Mouse (Mus musculus): ENCODE results near the gene Hmg20a.

DNA sequence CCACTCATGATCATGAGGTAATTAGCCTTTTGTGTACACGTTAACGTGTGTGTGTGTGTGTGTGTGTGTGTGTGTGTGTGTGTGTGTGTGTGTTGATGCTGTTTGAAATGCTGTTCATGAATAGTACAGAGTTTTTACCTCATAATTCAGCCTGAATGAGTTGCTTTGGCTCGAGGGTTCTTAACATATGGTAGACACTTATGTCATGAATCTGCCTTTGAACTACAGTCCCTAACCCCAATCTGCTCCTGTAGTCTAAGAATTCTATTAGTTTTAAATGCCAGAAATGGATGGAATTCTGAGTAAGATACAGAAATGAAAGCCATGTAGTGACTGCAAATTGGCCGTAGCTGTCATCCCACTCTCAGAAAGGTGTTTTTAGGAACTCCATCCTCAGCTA is 64.2 kb downstream of the Hmg20a start:
- TF ChIP-seq CTCF (IDR thresholded peaks at IDR 0.05; ENCODE audit: control insufficient read depth, insufficient read depth, insufficient replicate concordance, low read depth, low read length) = no peak
- TF ChIP-seq POLR2A (IDR thresholded peaks at IDR 0.05; ENCODE audit: control insufficient read depth, low read depth, low read length) = no peak

Measured in testis, adult 2 months (tissue).